Mouse (Mus musculus) limb, embryonic 11.5 days (tissue): ENCODE measurements around the gene Ctsh. TPM values are rescaled to one million over a fixed set of nuclear protein-coding genes. Genes with fewer than 3 reads are reported as not detected.

Experiments
- ATAC-seq: fragments of 200-750 bp; cut with Nextera tagmentation; 2 replicates; pipeline ENCODE4 v1.8.0; 2017; ENCODE audit warnings: low read depth; ENCODE audit not compliant: insufficient number of reproducible peaks, low FRiP score, low TSS enrichment
- DNase-seq: peaks from one replicate; pipeline ENCODE4 v3.0.0-alpha.2; 2015; ENCODE audit warnings: low spot score
- H3K27ac ChIP-seq: fragments of 300-500 bp; sonication (generic); replicated peaks from 2 replicates; pipeline ENCODE4 v1.5.1; 2014; ENCODE audit warnings: low read depth, mild to moderate bottlenecking, low read length
- H3K27me3 ChIP-seq: fragments of 300-500 bp; sonication (generic); 2 replicates; pipeline ENCODE4 v1.6.1; 2014; ENCODE audit warnings: mild to moderate bottlenecking, low read length, mixed read lengths; ENCODE audit not compliant: control insufficient read depth, insufficient read depth
- H3K36me3 ChIP-seq: fragments of 300-500 bp; sonication (generic); 2 replicates; pipeline ENCODE4 v1.6.1; 2014; ENCODE audit warnings: mild to moderate bottlenecking, low read length, moderate library complexity, mixed read lengths; ENCODE audit not compliant: control insufficient read depth, insufficient read depth
- H3K4me1 ChIP-seq: fragments of 300-500 bp; sonication (generic); 2 replicates; pipeline ENCODE4 v1.6.1; 2014; ENCODE audit warnings: low read length, mixed read lengths; ENCODE audit not compliant: control insufficient read depth, insufficient read depth
- H3K4me2 ChIP-seq: fragments of 300-500 bp; sonication (generic); 2 replicates; pipeline ENCODE4 v1.6.1; 2014; ENCODE audit warnings: low read depth, mild to moderate bottlenecking, moderate library complexity; ENCODE audit not compliant: severe bottlenecking
- H3K4me3 ChIP-seq: fragments of 300-500 bp; sonication (generic); 2 replicates; pipeline ENCODE4 v1.5.1; 2014; ENCODE audit warnings: low read depth, low read length
- H3K9ac ChIP-seq: fragments of 300-500 bp; sonication (generic); 2 replicates; pipeline ENCODE4 v1.6.1; 2014; ENCODE audit warnings: mild to moderate bottlenecking, low read length
- H3K9me3 ChIP-seq: fragments of 300-500 bp; sonication (generic); 2 replicates; pipeline ENCODE4 v1.6.1; 2016; ENCODE audit warnings: low read length; ENCODE audit not compliant: control insufficient read depth
- WGBS: fragments of 180-500 bp; shearing (Covaris S2); extraction: QIAGEN DNeasy Blood & Tissue Kit; methylation state at CpG from one replicate; pipeline ENCODE4 v1.1.7; 2014; 5-methylcytosine and 5-hydroxymethylcytosine counted together
- polyA plus RNA-seq: library from polyadenylated mRNA; unstranded; fragments of >200 nt; fragmentation: Nextera tagmentation; extraction: Ambion mirVana; gene quantifications from 2 replicates; pipeline ENCODE4 v1.2.1, GENCODE M21; 2014

The Ctsh gene
- polyA plus RNA-seq, 1 experiment from 2014 or later = 12.2 TPM

DNA sequence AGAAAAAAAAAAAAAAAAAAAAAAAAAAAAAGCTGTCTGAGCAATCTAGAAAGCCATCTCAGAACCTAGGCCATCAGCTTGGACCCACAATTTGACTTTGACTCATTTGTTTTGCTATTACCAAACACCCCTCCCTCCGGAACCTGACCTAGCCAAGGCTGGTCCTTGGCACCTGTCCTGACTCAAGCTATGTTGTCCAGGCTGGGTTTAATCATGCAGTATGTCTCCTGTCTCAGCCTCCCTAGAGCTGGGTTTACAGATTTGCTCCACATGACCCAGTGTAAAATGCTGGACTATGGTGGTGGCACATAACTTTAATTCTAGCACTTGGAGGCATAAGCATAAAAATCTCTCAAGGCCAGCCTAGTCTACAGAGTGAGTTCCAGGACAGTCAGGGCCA lies 29.0 kb downstream of the Ctsh start:
- Histone ChIP-seq H3K27me3 (no peaks in the 10 kb centered on the region), H3K9me3 (no peaks in the 10 kb centered on the region), H3K4me1 (no peaks in the 10 kb centered on the region), H3K36me3 (peaks cover 2% of the 10 kb centered on the region; the same call in 1 of the 2 replicates), H3K4me3 (no peak overlapping the region), H3K27ac (no peak overlapping the region), H3K9ac (no peak overlapping the region), H3K4me2 (no peak overlapping the region)
- DNase-seq (no peak), ATAC-seq (no peak)
- 91% methylated on average over 1 of the region's 1 CpGs for WGBS

DNA sequence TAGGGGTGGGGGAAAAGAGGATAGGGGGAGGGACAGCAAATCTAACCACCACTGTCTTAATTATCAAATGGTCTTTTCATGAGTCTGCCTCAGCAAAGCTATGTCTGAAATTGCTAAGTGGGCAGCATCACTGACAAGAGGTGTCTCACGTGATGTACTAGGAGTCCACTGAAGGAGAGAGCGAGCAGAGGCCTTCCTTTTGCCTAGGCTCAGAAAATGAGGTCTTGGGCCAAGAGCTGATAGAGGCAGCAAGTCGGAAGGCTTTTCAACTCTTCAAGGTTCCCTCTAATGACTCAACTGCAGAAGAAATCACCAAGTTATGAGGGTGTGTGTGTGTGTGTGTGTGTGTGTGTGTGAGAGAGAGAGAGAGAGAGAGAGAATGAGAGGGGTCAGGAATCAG lies 30.2 kb downstream of the Ctsh start:
- whole genome bisulfite sequencing = 98% methylated on average over 3 of the region's 3 CpGs
- H3K27ac ChIP-seq = no peak overlapping the region
- peaks cover 2% of the 10 kb centered on the region; the same call in 1 of the 2 replicates for H3K36me3 ChIP-seq
- no peaks in the 10 kb centered on the region for H3K9me3 ChIP-seq
- H3K4me1 ChIP-seq = no peaks in the 10 kb centered on the region
- H3K4me3 ChIP-seq = no peak overlapping the region
- DNase-seq = no peak
- no peak for ATAC-seq
- no peak overlapping the region for H3K4me2 ChIP-seq
- H3K27me3 ChIP-seq = no peaks in the 10 kb centered on the region
- no peak overlapping the region for H3K9ac ChIP-seq

DNA sequence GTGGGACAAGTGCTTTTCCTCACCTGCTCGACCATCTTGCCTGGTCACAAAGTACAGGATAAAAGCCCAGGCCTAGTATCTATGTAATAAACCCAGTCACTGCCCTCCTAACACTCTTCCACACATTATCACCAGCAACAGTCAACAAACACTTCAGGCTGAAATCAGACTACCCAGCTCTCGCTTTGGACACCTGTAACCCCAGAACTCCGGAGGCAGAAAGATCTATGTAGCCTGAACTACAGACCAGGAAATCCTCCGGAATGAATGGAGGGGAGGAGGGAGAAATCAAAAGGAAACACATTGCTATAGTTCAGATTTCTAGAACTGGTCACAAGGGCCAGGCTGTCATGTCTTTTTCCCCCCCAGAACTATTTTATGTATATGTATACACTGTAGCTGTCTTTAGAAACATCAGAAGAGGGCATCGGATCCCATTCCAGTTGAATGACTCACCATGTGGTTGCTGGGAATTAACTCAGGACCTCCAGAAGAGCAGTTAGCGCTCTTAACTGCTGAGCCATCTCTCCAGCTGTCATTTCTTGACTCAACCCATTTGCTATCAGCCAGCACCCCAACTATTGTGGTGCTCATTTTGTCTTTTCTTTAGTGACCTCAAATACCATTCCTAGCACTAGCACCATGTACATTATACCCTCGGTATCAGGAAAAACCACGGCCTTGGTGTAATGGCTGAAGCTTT lies 31.0 kb downstream of the Ctsh start:
- Histone ChIP-seq H3K9me3 (no peaks in the 10 kb centered on the region), H3K9ac (no peak overlapping the region), H3K27ac (no peak overlapping the region), H3K4me3 (no peak overlapping the region), H3K36me3 (peaks cover 4% of the 10 kb centered on the region; the same call in 1 of the 2 replicates), H3K4me2 (no peak overlapping the region), H3K27me3 (no peaks in the 10 kb centered on the region), H3K4me1 (no peaks in the 10 kb centered on the region)
- 91% methylated on average over 8 of the region's 8 CpGs for WGBS
- DNase-seq (no peak), ATAC-seq (no peak)

DNA sequence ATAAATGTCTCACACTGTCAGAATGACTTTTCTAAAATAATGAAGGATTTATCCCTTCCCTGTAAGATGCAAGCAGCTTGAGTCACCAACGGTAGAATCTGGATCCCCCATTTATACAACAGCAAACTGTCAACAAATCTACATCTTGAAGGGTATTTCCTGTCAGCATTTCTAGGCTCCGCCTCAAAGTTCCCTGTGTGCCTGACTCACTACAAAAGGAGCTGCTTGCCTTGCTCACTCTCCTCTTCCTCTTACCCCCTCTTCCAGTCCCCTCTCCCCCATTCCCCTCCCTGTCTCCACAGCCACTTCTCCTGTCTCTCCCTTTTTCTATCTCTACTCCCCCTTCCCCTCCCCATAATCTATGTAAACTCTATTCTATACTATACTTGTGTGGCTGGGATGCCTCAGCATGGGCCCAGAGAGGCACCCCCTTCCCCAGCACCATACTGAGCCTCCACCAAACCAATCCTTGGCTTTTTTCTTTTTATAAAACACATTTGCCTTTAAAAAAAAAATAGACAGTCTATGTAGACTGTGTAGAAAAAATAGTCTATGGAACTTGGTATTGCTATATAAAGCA lies 34.0 kb downstream of the Ctsh start:
- Histone ChIP-seq H3K4me1 (no peaks in the 10 kb centered on the region), H3K36me3 (peaks cover 15% of the 10 kb centered on the region; the same call in 1 of the 2 replicates), H3K27me3 (no peaks in the 10 kb centered on the region), H3K4me3 (no peak overlapping the region), H3K9ac (no peak overlapping the region), H3K9me3 (no peaks in the 10 kb centered on the region), H3K4me2 (no peak overlapping the region), H3K27ac (no peak overlapping the region)
- no peak for DNase-seq
- WGBS = 94% methylated on average over 2 of the region's 2 CpGs
- ATAC-seq = 0 out of 2 replicates have a peak, but pooled peaks have one; percentile 4

DNA sequence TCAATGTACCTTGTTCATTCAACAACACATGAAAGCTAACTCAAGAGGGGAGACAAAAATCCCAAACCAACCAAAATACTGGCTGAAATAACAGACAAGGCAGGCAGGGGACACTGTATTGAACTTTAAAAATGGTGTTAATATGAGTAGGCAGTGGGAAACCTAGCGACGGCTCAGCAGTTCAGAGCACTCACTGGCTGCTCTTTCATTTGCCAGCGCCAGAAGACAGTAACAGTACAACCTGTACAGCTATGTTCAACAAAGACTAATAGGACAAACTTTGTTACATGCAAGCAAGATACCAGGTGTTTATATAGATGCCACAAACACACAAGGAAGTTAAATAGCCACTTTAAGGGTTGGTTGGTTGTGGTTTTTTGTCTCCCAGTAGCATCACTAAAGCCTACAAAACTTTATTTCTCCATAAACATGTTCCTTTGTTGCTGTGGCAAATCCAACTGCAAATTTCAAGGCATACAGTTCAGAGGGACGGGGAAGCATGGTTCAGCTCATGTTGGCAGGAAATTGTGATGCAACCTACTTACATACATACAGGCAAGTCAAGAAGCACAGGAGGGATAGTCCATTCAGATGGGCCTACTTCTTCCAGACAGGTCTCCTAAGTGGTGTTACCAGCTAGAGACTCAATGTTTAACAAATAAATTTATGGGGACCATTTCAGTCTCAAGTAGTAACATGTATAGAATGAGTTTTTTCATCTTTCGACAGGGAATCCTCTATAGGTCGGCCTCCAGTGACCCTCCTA lies 35.6 kb downstream of the Ctsh start:
- H3K4me1 ChIP-seq = no peaks in the 10 kb centered on the region
- no peak overlapping the region for H3K4me3 ChIP-seq
- 88% methylated on average over 6 of the region's 6 CpGs for WGBS
- no peak overlapping the region for H3K27ac ChIP-seq
- peaks cover 15% of the 10 kb centered on the region; the same call in 1 of the 2 replicates for H3K36me3 ChIP-seq
- DNase-seq (no peak), ATAC-seq (no peak)
- no peaks in the 10 kb centered on the region for H3K9me3 ChIP-seq
- H3K27me3 ChIP-seq = no peaks in the 10 kb centered on the region
- H3K9ac ChIP-seq = no peak overlapping the region
- no peak overlapping the region for H3K4me2 ChIP-seq

DNA sequence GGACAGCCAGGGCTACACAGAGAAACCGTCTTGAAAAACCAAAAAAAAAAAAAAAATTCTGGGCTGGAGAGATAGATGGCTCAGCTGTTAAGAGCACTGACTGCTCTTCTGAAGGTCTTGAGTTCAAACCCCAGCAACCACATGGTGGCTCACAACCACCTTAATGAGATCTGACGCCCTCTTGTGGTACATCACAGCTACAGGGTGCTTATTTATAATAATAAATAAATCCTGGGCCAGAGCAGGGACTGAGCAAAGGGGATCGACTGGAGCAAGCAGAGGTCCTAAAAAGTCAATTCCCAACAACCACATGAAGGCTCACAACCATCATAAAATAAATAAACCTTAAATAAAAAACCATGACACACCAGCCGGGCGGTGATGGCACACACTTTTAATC lies 45.0 kb downstream of the Ctsh start:
- WGBS = 90% methylated on average over 5 of the region's 5 CpGs
- H3K36me3 ChIP-seq = peaks cover 28% of the 10 kb centered on the region
- DNase-seq = no peak

DNA sequence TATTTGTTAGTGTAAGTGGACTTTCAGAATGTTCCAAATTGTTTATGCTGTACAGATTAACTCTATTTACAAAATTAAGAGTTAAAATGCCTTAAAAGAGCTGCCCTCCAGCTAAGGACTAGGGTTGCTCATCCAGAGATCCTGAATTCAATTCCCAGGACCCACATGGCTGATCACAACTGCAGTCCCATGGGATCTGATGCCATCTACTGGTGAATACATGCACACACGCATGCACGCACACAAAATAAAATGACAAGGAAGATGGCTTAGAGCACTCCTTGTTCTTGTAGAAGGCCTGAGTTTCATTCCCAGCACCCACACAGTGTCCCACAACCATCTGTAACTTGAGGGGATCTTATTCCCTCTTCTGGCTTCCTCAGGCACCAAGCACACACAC lies 46.8 kb downstream of the Ctsh start:
- H3K4me3 ChIP-seq = no peak overlapping the region
- H3K4me1 ChIP-seq = no peaks in the 10 kb centered on the region
- no peak overlapping the region for H3K27ac ChIP-seq
- H3K9me3 ChIP-seq = no peaks in the 10 kb centered on the region
- ATAC-seq (no peak), DNase-seq (no peak)
- no peak overlapping the region for H3K9ac ChIP-seq
- 82% methylated on average over 2 of the region's 2 CpGs for WGBS
- H3K36me3 ChIP-seq = peaks cover 20% of the 10 kb centered on the region
- H3K4me2 ChIP-seq = no peak overlapping the region
- H3K27me3 ChIP-seq = no peaks in the 10 kb centered on the region

More for the DNA sequence above, 45.0 kb downstream of the Ctsh start:
- Histone ChIP-seq H3K27ac (no peak overlapping the region), H3K9me3 (no peaks in the 10 kb centered on the region), H3K27me3 (no peaks in the 10 kb centered on the region), H3K4me2 (no peak overlapping the region), H3K4me1 (no peaks in the 10 kb centered on the region), H3K9ac (no peak overlapping the region), H3K4me3 (no peak overlapping the region)
- ATAC-seq = no peak

DNA sequence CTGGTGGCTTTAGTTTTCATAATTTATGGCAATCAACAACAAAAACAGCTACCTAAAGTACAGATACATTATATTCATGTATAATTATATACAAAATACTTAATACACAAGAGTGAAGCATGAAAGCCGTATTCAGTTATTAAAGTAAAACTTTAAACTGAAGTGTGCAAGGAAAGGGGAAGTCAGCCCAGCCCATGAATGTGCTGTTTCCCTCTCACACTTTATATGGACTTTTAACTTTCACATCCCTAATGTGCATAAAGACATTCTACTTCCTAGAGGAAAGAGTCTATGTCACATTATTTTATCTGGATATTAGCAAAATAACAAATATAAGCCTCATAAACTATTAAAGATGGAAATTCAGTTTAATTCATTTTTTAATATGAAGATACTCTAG lies 51.5 kb downstream of the Ctsh start:
- Histone ChIP-seq H3K27ac (no peak overlapping the region), H3K36me3 (peaks cover 3% of the 10 kb centered on the region; the same call in 1 of the 2 replicates), H3K4me2 (no peak overlapping the region), H3K27me3 (no peaks in the 10 kb centered on the region), H3K4me3 (no peak overlapping the region), H3K9ac (no peak overlapping the region), H3K4me1 (no peaks in the 10 kb centered on the region), H3K9me3 (no peaks in the 10 kb centered on the region)
- no peak for DNase-seq
- WGBS = 96% methylated on average over 1 of the region's 1 CpGs
- ATAC-seq = no peak
